Mouse (Mus musculus): Measurements from ENCODE around the gene Pax7. TPM values are rescaled to one million over a fixed set of nuclear protein-coding genes. Genes with fewer than 3 reads are reported as not detected.

Gene Pax7
- 0.01 TPM in 1 of 2 replicates, not detected in the other for polyA plus RNA-seq (2012)

DNA sequence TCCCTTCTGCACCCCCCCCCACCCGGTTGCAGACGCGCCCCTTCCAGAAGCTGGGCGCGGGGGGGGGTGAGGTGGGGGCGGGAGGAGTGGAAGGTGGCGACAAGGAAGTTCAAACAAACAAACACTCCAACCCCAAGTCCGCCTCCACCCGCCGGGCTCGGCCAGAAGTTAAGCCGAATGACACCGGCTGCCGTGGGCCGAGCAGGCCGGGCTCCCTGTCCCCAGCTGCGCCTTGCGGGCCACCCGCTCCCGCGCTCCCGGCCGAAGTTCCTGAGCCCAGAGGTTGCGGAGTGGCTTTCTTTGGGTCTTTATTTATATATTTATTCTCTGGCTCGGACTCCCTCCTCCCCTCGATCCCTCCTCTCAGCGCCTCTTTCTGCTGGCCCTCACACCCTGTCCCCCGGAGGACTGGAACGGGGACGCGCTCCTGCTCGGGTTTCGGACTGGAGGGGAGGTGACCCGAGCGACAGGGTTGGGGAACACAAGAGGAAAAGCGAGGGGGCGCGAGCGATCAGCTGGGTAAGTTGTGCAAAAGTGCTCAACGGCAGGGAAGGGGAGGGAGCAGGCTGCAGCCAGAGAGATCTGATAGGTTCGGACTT is at the start of gene Pax7:
Gene Pax7 (minus strand): TSS at position 493 of the 599 bp plus-strand sequence.
- no peaks in the 10 kb centered on the region for H3K9me3 ChIP-seq (ENCODE audit: control insufficient read depth, low read length)
- TF ChIP-seq GATA1 (IDR thresholded peaks at IDR 0.05; ENCODE audit: low read length): no peak
- TF ChIP-seq TAL1 (IDR thresholded peaks at IDR 0.05; ENCODE audit: low read length): no peak
- no peaks in the 10 kb centered on the region for H3K36me3 ChIP-seq (ENCODE audit: control insufficient read depth)
- peaks cover 98% of the 10 kb centered on the region for H3K27me3 ChIP-seq (ENCODE audit: control insufficient read depth)
- no peak within 1 kb of the TSS for H3K4me3 ChIP-seq (replicated peaks)
- no peaks in the 10 kb centered on the region for H3K4me1 ChIP-seq (ENCODE audit: control insufficient read depth)

DNA sequence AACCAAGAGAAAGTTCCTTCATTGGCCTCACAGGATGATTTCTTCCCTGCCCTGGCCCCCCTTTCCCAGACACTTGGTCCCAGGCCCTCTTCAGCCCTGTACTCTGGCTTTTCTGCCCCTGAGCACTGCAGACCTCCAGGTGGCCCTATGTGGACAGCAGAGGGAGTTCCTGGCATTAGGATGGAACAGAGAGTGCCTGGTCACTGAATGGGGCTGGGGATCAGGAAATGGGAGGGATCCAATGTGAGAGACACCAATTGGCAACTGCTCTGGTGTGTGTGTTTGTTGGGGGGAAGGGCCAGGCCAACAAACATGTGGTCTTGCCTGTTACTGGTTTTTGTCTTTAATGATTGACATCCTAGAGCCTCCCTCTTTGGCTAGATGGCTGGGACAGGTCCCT is 48.5 kb upstream of the Pax7 start:
- Histone ChIP-seq H3K9me3 (ENCODE audit: control insufficient read depth, low read length) (no peaks in the 10 kb centered on the region; the same call in 1 of the 2 replicates), H3K4me3 (replicated peaks) (no peak overlapping the region), H3K4me1 (ENCODE audit: control insufficient read depth) (no peaks in the 10 kb centered on the region), H3K36me3 (ENCODE audit: control insufficient read depth) (no peaks in the 10 kb centered on the region), H3K27me3 (ENCODE audit: control insufficient read depth) (no peaks in the 10 kb centered on the region)
- TF ChIP-seq GATA1 (IDR thresholded peaks at IDR 0.05; ENCODE audit: low read length): no peak
- no peak for TF ChIP-seq TAL1 (IDR thresholded peaks at IDR 0.05; ENCODE audit: low read length)

DNA sequence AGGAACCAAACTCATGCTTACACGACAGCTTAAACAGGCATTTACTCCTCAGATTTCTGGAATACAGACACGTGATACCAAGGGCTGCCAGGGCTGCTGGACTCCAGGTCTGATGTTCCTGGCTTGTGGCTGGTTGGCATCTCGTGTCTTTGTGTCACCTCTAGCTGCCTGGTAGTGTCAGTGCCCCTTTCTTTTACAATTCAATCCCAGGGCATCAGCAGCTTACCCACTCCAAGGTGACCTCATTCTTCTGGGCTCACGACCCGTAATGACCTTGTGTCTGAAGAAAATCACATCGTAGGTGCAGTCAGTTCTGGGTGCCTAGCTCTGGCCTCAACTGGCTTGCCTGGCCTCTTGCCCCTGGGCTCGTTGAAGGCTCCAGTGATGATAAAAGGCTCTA is 46.0 kb upstream of the Pax7 start:
- Histone ChIP-seq H3K9me3 (ENCODE audit: control insufficient read depth, low read length) (no peaks in the 10 kb centered on the region), H3K27me3 (ENCODE audit: control insufficient read depth) (no peaks in the 10 kb centered on the region), H3K4me1 (ENCODE audit: control insufficient read depth) (no peaks in the 10 kb centered on the region), H3K36me3 (ENCODE audit: control insufficient read depth) (no peaks in the 10 kb centered on the region), H3K4me3 (replicated peaks) (no peak overlapping the region)
- no peak for TF ChIP-seq GATA1 (IDR thresholded peaks at IDR 0.05; ENCODE audit: low read length)
- TF ChIP-seq TAL1 (IDR thresholded peaks at IDR 0.05; ENCODE audit: low read length): no peak

DNA sequence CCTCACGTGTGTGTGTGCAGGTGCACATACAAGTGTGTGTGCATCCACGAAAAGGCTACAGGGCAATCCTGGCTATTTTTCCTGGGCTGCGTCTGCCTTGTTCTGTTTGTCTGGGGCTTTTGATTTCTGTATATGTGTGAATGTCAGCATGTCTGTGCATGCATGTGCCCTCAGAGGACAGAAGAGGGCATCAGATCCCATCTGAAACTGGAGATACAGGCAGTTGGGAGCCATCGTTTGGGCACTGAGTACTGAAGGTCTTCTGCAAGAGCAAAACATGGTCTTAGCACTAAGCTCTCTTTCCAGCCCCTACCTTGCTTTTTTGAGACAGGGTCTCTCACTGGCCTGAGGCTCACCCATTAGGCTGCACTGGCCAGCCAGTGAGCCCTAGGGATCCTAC is 45.1 kb upstream of the Pax7 start:
- Histone ChIP-seq H3K4me3 (replicated peaks) (no peak overlapping the region), H3K4me1 (ENCODE audit: control insufficient read depth) (no peaks in the 10 kb centered on the region), H3K36me3 (ENCODE audit: control insufficient read depth) (no peaks in the 10 kb centered on the region), H3K9me3 (ENCODE audit: control insufficient read depth, low read length) (no peaks in the 10 kb centered on the region), H3K27me3 (ENCODE audit: control insufficient read depth) (no peaks in the 10 kb centered on the region)
- TF ChIP-seq TAL1 (IDR thresholded peaks at IDR 0.05; ENCODE audit: low read length): no peak

DNA sequence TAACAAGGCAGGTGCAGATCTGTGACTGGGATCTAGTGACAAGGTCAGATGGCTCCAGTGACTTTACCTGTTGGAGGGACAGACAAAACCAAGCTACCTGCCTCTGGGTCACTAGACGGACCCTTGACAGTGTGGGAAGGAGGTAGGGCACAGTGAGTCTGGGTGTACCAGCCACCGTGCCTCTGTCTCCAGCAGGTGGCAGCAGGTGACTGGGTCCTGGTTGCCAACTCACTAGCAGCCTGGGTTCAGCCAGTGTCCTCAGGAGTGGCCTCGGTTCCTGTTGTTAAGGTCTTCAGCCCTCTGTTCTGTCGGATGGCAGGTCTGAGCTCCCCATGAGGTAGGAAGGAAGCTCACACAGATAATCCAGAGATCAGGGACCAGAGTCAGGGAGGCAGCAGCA is 43.9 kb upstream of the Pax7 start:
- Histone ChIP-seq H3K4me1 (ENCODE audit: control insufficient read depth) (no peaks in the 10 kb centered on the region), H3K4me3 (replicated peaks) (no peak overlapping the region), H3K27me3 (ENCODE audit: control insufficient read depth) (no peaks in the 10 kb centered on the region), H3K36me3 (ENCODE audit: control insufficient read depth) (no peaks in the 10 kb centered on the region), H3K9me3 (ENCODE audit: control insufficient read depth, low read length) (no peaks in the 10 kb centered on the region)
- no peak for TF ChIP-seq TAL1 (IDR thresholded peaks at IDR 0.05; ENCODE audit: low read length)
- no peak for TF ChIP-seq GATA1 (IDR thresholded peaks at IDR 0.05; ENCODE audit: low read length)

DNA sequence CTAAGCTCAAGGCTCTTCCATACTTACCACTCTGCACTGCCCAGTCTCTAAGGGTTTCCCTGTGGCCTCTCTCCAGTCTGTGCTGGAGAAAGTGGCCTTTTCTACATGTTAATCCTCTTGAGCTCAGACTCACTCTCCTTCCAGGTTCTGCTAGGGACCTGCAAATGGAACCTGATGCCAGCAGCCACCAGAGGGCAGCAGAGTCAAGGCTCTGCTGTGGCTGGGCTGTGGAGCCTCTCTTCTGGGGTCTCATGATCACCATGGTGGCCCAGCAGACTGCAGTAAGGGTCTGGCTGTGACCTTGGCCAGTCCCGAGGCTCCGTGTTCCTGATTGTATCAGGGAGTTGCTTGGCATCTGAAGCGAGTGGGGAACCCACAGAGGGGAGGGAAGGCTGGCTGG is 39.3 kb upstream of the Pax7 start:
- H3K4me3 ChIP-seq (replicated peaks): no peak overlapping the region
- peaks cover 2% of the 10 kb centered on the region; the same call in 1 of the 2 replicates for H3K9me3 ChIP-seq (ENCODE audit: control insufficient read depth, low read length)
- TF ChIP-seq TAL1 (IDR thresholded peaks at IDR 0.05; ENCODE audit: low read length) (no peak), GATA1 (IDR thresholded peaks at IDR 0.05; ENCODE audit: low read length) (no peak)
- H3K4me1 ChIP-seq (ENCODE audit: control insufficient read depth): no peaks in the 10 kb centered on the region
- H3K36me3 ChIP-seq (ENCODE audit: control insufficient read depth): no peaks in the 10 kb centered on the region
- H3K27me3 ChIP-seq (ENCODE audit: control insufficient read depth): no peaks in the 10 kb centered on the region

DNA sequence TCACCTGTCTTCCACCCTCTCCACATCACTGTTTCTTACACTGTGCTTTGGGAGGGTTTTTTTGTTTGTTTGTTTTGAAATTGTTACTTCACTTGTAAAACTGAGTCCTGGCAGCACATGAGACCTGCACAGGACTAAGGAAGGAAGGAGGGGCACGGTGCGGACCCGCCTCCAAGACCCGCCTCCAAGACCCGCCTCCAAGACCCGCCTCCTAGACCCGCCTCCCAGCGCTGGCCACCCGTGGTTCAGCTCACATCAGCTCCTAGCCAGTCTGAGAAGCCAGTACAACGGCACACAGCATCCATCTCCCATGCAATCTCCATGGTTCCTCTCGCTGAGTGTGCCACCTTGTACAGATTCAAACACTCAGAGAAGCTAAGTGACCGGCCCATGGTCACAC is 38.4 kb upstream of the Pax7 start:
- no peaks in the 10 kb centered on the region for H3K27me3 ChIP-seq (ENCODE audit: control insufficient read depth)
- no peaks in the 10 kb centered on the region for H3K36me3 ChIP-seq (ENCODE audit: control insufficient read depth)
- no peak overlapping the region for H3K4me3 ChIP-seq (replicated peaks)
- no peaks in the 10 kb centered on the region for H3K4me1 ChIP-seq (ENCODE audit: control insufficient read depth)
- TF ChIP-seq GATA1 (IDR thresholded peaks at IDR 0.05; ENCODE audit: low read length): no peak
- TF ChIP-seq TAL1 (IDR thresholded peaks at IDR 0.05; ENCODE audit: low read length): no peak
- peaks cover 2% of the 10 kb centered on the region; the same call in 1 of the 2 replicates for H3K9me3 ChIP-seq (ENCODE audit: control insufficient read depth, low read length)

DNA sequence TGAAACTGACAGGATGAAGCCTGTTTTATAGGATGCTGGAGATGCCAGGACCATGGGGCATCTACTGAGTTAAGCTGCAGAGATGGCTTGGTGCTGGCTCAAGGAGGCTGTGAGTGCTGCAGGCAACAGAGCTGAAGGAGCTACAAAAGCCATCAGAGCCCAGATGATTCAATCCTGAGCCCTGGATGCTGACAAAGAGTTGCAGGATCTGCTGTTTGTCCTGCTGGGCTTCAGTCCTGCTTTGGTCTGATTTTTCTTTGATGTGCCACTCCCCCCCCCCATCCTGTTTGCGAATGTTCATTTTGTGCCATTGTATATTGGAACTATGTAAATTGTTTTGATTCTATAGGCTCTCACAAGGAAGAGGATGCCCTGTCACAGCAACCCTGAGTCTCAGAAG is 29.9 kb upstream of the Pax7 start:
- no peak for TF ChIP-seq GATA1 (IDR thresholded peaks at IDR 0.05; ENCODE audit: low read length)
- H3K4me1 ChIP-seq (ENCODE audit: control insufficient read depth): no peaks in the 10 kb centered on the region
- H3K9me3 ChIP-seq (ENCODE audit: control insufficient read depth, low read length): no peaks in the 10 kb centered on the region; the same call in 1 of the 2 replicates
- H3K27me3 ChIP-seq (ENCODE audit: control insufficient read depth): no peaks in the 10 kb centered on the region
- no peaks in the 10 kb centered on the region for H3K36me3 ChIP-seq (ENCODE audit: control insufficient read depth)
- no peak overlapping the region for H3K4me3 ChIP-seq (replicated peaks)

DNA sequence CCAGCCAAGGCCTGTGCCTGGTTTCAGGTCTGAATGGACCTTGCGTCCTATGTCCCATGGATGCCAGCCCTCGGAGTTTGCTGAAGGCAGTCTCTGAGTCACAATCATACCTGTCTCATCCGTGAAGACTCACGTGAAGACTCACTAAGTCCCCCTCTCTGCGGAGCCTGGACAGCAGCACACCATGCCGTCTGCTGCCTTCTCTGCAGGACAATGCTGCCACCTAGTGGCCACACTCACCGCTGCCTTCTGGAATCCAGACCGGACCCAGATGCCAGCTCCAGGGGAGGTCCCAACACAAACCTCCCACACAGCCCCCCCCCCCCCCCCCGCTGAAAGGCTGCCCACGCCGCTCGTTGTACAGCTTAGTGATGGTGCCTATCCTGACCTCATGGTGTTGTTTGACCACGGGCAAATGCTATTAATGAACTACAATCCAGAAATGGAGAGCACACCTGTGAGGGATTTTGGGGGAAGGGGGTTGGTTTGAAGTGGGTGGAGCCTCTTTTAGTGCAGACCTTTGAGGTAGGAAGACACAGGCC is 25.4 kb upstream of the Pax7 start:
- H3K9me3 ChIP-seq (ENCODE audit: control insufficient read depth, low read length): no peaks in the 10 kb centered on the region
- TF ChIP-seq TAL1 (IDR thresholded peaks at IDR 0.05; ENCODE audit: low read length): no peak
- no peak for TF ChIP-seq GATA1 (IDR thresholded peaks at IDR 0.05; ENCODE audit: low read length)
- H3K4me1 ChIP-seq (ENCODE audit: control insufficient read depth): no peaks in the 10 kb centered on the region

More for the DNA sequence above, 25.4 kb upstream of the Pax7 start:
- peaks cover 5% of the 10 kb centered on the region for H3K27me3 ChIP-seq (ENCODE audit: control insufficient read depth)
- H3K36me3 ChIP-seq (ENCODE audit: control insufficient read depth): no peaks in the 10 kb centered on the region
- H3K4me3 ChIP-seq (replicated peaks): no peak overlapping the region

Measured in erythroblast, embryonic 14.5 days (primary cell).